Mouse (Mus musculus) spleen, postnatal 14 days (tissue): ENCODE data around the gene Dync2li1.

Experiments used
- DNase-seq, 2 experiments: peaks; one replicate each; pipeline ENCODE4 v3.0.0; 2021 to 2022; ENCODE audit warnings: low spot score in 2 of 2

Gene Dync2li1

GRCm38 (mm10) chr17:84684284-84684683 lies 58.0 kb downstream of the Dync2li1 start:
- no peak for DNase-seq

- no peak for DNase-seq
Observed at GRCm38 (mm10) chr17:84685286-84685685, 59.0 kb downstream of the Dync2li1 start.

GRCm38 (mm10) chr17:84687994-84688393 lies 61.7 kb downstream of the Dync2li1 start:
- no peak for DNase-seq

DNA sequence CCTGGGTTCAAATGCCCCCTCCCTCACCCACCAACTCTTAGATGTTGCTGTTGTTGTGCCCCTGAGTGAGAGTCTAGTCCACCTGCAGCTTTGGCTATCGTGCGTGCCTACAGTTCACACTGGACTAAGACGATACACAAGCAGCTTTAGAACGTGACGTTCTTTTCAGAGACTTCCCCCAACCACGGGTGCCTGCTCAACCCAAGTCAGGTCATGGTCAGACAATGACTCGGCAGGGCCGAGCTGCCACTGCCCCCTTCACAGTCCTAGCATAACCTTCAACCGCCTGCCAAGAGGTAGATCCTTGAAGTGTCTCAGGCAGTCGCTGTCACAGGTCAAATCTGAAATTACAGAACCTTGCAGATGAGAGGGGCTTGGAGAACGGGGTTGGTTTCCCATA lies 62.5 kb downstream of the Dync2li1 start:
- no peak for DNase-seq

GRCm38 (mm10) chr17:84689316-84689715 lies 63.0 kb downstream of the Dync2li1 start:
- no peak for DNase-seq

- DNase-seq: no peak
Observed at GRCm38 (mm10) chr17:84690111-84690510, 63.8 kb downstream of the Dync2li1 start.

DNA sequence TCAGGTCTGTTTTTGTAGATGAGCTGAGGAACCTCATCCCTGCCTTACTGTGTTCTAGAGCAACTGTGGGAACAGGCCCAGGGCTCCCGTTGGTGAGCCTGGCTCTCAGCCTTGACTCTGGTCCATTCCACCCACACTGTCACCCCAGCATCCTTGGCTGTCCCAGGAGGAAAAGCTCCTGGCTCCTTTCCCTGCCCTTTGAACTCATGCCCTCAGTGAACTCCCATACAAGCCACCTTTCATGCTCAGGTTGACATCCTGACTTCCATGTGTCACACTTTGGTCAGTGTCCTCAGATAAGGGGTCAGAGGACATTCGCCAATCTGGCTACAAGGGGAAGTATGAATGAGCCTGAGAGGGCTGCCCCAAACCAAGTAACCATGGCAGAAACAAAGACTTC lies 67.4 kb downstream of the Dync2li1 start:
- DNase-seq: no peak

DNA sequence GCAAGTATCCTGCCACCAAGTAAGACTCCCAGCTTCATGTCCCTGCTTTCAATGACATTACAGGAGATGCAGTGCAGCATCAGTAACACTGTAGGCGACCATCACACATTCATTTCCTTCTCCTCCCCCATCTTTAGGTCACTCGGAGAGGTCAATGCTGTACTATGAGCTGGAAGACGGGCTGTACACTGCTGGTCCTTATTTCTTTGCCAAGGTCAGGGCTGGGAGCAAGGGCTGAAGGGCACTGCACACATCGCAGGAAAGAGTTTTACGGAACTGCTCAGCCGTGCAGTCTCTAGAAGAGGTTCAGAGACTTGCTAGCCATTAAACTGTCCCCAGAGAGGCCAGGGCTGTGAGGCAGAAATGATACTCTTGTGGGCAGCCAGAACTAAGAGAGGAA lies 70.2 kb downstream of the Dync2li1 start:
- no peak for DNase-seq

GRCm38 (mm10) chr17:84698727-84699126 lies 72.4 kb downstream of the Dync2li1 start:
- DNase-seq: peak in 1 of 2 experiments; percentile 31
